Mouse (Mus musculus) cerebellum, adult (tissue): ENCODE measurements around the gene Ero1l.

Experiments used
- ATAC-seq: cut with Nextera tagmentation; 2 replicates; pipeline ENCODE4 v1.9.2; 2017; ENCODE audit warnings: mild to moderate bottlenecking, moderate library complexity, mixed read lengths; ENCODE audit not compliant: insufficient number of reproducible peaks, low FRiP score, low TSS enrichment

Gene Ero1l

DNA sequence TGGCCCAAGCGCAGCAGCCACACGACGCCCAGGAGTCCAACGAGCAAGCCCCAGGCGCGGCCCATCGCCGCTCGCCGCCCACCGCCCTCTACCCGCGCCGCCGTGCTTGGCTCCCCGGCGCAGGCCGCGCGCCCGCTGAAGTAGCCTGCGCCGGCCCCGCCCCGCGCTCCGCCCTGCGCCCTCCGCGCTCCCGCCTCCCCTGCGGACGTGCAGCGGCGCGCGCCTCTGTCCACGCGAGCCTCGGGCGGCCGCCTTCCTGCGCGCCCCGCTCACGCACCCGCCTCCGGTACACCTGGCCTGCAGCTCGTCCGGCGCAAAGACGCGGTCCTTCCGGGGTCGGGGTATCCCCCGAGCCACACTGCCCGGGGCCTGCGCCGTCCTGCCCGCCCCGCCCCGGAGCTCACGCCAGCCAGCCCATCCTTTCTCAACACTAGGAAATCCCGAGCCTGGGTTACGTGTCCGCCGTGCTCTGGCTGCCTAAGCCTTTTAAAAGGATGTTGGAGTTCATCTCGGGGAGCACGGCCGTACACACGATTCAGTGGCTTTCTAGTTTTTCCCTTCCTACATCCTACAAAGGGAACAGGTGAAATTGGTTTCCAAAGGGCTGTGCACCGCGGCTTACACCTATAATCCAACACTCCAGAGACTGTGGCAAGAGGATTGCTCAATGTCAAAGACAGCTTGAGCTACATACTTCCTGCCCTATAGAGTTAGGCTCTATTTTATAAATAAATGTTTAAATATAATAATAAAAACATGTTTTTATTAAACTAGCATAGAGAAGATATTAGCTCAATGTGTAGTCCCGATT lies at the start of gene Ero1l:
Ero1l (minus strand) TSS at position 346 of the 811 bp plus-strand sequence.
- ATAC-seq = peak; percentile 96

DNA sequence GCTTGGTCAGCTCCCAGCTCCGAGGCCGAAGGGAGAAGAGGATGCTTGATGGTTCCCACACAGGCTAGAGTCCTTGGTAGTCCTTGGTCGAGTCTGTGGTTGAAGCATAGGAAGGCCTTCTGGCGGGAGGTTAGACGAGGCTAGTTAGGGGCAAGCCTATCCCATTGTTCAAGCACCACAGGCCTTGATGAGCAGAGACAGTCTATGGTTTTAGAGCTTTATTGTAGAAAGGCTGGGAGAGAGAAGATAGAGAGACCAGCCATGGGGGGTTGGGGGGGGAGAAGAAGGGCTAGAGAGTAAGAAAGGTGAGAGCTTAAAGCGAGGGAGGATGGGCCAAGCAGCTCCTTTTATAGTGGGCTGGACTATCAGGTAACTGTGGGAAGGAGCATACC lies 46.6 kb upstream of the Ero1l start:
- ATAC-seq = no peak

DNA sequence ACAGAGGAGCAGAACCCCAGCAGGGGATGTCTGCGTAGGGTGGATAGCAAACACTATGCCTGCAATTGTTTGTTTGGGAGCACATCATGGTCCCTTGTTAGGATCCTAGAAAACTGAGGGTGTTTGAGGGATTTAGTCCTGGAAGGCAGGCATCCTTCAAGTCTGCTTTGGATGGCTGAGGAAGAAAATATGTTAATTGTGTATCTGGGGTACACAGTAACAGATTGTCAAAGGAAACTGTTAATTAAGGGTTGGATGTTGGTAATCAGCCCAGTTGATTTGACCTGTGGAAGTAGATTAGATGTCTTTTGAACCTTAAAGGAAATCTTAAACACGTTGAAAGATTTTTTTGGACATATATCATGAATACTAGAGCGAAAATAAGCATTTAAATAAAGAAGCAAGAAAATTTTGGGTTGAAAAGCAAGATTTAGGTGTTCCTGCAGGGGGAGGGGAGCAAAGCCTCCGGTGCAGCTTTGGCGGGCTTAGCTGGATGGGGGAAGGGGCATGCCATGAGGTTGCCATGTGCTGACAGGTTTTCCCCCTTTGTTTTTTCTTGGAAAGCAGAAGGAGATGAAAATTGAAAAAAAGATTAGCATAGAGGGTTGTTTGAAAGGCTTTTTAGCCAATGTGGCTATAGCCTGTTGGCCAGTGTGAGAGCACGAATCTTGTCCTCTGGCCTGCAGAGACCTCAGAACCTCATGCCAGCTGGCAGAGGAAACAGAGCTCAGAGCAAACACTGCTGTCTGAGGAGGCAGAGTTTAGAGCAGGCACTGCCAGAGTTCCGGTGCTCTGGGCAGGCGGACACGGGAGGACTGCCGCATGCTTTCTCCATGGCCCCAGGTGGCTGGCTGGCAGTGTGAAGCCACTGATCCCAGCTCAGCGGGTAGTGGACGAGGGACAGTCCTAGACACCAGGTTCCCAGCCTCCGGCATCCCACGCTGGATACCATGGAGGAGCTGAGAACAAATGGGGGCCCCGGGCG lies 45.9 kb upstream of the Ero1l start:
- ATAC-seq = peak; percentile 97

DNA sequence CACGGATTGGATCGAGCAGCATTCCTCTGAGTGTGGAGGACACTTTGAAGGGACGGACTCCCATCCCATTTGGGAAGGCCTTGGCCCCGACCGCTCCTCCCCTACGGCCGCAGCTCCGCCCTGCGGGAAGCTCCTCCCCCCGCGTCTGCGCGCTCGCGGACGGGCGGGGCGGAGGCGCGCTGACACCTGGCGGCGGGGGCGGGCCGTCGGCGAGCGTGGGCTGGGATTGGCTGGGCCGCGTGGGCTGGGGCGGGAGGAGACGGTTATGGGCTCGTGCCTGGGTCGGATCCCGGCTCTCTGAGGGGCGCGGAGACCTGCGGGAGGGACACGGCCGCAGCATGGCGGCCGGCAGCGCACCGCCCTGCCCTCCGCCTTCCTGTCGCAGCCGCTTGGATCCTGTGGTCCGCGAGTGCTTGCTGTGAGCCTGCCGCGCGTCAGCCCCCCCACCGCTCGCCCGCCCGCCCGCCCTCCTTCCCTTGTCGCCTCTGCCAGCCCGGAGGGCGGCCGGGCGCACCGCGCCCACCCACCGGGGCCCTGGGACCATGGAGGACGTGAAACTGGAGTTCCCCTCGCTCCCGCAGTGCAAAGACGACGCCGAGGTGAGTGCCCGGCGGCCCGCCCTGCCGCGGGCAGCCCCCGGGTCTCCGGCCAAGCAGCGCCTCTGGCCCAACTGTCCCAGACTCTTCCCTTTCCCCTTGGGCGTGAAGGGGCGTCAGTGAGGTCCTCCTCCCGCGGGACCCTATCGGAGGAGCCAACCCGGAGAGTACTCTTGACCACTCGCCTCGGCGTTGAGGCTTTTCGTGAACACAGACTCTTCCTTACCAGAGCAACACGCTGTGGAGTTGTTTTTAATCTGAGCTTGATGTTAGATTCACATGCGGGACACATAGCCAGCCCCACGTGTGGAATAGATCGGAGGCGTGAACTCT lies 32.6 kb upstream of the Ero1l start, which contains the start of gene Styx:
Styx (plus strand) TSS at position 163 of the 929 bp plus-strand sequence.
- peak; percentile 97 for ATAC-seq

DNA sequence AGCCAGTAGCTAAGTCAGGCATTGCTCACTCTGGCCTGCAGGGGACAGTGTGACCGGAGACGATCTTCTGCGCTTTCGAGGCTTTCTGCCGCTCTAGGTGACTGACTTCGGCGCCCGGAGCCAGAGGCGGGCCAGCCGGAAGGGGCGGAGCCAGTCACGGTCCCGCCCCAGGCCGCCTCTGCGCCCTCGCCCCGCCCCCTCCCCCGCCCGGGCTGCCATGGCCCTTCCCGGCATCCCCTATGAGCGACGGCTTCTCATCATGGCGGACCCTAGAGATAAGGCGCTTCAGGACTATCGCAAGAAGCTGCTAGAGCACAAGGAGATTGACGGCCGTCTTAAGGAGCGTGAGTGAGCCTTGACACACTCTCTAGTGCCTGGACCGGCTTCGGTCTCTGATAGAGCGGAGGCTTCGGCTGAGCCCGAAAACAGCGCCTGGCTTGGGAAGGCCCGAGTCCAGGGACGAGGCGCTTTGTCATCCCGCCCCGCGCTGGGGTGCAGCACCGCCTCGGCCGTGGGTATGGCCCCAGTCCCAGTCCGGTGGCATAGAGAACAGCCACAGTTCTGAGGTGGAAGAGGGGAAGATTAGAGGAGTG lies 11.1 kb upstream of the Ero1l start, which contains the start of gene Psmc6:
Psmc6 (plus strand) TSS at position 200 of the 593 bp plus-strand sequence.
- peak; percentile 97 for ATAC-seq

DNA sequence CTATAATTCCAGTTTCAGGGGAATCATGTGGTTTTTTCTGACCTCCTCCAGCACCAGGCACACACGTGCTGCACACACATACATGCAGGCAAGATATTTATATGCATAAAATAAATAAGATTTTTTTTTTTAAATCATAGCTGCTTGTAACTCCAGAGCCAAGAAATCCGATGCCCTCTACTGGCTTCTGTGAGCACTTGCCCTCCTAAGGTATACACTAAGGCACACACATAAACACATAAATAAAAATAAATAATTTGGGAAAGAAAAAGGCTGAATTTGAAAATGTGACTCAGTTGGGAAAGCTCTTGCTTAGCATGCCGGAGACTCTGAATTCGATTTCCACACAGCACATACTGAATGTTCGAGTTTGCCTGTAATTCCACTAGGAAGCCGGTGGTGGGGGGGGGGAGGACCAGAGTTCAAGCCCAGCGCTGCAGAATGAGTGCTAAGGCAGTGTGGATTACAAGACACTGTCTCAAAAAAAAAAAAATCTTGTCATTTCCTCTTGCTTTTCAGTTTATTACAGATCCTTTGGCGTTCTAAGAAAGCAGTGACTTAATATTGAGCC lies 10.5 kb upstream of the Ero1l start:
- peak; percentile 60 for ATAC-seq

DNA sequence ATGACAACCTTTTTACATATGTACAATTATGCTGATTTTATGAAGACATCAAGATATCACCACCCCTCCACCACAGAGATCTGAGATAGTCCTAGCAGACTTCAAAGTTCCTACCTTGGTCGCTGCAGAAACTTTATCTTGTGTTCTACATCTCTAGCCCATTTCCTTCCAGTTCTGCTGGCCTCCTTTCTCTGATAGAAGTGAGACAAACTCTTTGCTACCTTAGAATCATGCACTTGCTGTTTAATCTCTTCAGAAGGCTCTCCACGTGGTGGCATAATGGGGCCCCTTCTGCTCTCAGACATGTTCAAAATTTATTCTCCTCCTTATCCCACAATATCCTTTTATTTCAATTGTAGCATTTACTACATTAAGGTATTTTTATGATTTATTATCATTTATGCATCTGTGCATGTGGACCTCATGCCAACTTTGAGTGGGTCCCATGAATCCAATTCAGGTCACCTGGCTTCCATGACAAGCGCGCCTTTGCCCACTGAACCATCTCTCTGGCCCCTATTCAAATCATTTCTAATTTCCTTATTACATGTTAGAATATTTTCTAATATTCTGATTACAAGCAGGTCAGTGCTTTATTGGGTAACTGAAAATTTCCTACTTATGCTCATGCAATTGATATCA lies 9.6 kb upstream of the Ero1l start:
- no peak for ATAC-seq

DNA sequence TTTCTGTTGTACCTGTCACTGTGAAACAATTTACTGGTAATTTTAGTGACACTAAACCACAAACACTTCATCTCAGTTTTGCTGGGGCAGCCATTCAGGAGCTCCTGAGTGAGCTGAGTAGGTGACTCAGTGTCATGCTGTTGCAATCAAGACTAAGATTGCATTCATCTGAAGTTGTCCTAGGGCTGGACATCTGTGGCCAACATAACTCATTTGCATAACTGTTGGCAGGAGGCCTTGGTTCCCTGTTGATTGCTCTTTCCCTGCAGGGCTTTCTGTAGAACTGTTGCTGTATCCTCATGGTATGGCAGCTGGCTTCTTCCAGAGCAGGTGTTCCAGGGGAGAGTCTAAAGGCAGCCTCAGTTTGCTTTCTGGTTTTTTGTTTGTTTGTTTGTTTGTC lies 6.9 kb upstream of the Ero1l start:
- ATAC-seq = no peak

DNA sequence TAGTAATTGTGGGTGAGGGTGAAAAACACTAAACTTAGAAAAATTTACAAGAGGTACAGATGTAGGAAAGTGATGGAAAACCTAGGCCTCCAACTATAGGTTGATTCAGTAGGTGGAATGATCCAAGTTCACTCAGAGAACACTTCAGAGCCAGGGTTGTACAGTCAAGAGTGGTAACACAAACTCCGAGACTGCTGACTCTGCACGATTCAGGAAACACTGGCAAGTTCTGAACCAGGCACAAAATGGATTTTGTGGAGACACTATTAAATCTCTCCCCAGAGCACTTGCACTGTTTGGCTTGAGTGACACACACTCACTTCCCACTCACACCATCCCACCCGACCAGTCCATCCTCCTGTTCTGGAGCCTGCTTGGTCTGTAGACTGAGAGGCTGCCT lies 4.7 kb upstream of the Ero1l start:
- no peak for ATAC-seq

DNA sequence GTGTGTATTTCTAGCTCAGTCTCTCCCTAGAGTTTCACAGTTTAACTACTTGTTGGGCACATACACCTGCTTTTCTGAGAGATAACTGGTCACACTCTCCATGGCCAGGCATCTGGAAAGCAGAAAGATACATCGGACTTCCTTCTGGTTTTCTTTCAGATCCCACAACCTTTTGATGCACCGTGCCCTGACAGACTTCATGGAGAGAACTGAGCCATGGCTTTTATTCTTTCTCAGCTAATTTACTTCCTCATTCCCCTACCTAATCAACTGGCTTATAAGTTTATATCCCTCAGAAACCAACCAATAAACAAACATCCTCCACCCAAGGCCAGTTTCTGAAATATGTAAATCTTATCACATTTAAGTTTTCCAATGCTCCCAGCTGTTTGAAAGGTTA lies 3.9 kb upstream of the Ero1l start:
- no peak for ATAC-seq

DNA sequence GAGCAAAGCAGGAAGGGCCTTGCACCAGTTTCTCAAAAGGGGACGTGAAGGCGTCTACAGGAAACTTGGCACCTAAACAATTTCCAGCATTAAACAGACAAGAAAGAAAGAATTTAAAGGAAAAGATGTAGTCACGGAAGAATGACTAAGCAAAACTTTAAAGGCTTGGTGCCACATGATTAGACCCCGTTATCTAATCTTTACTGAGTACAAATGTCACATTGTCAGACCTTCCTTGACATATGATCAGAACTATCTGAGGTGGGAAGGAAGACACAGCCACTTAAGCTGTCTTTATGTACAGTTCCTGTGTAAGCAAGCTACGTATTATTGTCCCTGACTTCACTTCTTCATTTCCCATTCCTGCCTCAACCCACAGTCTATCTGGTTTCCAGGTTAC lies 3.1 kb upstream of the Ero1l start:
- ATAC-seq = no peak

DNA sequence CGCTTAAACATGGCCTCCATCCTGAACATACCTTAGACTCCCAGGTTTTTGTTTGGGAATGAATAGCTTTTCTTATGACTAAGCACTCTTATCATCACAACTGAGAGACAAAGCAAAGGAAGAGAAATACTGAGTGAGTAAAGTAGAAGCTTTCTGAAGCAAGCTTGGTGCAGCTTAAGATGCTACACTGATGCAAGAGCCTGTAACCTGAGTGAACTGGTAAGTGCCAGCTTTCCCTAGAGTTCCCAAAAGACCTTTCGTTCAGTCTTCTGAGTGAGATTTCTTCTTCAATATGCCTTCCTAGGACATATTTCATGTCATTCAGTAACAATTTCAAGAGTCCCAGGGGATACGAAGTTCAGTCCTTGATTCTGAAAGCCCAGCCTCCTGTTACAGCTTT lies 2.5 kb upstream of the Ero1l start:
- no peak for ATAC-seq

DNA sequence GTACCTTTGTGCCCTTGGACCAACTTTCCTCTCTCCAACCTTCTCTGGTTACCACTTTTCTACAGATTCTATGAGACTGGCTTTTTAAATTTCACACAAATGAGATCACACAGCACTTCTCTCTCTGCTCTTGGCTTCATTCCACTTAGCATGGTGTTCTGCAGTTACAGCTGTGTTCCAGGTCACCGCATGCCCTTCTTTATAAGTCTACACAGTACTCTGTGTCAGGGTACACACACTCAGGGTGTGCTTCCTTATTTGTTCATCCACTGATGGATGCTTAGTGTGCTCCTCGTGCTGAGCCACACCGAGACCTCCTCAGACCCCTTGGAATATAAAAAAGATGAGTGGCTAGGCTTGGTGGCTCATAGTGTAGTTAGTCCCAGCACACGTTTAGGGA lies 1.5 kb upstream of the Ero1l start:
- ATAC-seq = no peak

DNA sequence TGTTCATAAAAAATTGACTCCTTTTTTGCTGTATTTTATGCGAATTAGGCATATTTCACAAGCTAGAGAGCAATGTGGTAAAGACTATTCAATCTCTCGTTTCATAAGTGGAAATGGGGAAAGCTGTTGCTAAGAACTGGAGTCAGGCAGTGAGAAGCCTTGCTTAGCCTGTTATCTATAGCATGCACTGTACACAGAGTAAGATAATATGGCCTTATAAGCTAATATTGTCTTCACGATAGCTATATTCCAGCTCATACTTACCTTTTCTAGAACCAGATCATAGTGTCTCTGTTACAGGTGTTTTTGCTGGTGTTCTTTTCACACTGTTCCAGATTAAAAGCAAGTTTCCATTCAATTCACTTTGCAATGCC lies 653 bp upstream of the Ero1l start:
- ATAC-seq = no peak

DNA sequence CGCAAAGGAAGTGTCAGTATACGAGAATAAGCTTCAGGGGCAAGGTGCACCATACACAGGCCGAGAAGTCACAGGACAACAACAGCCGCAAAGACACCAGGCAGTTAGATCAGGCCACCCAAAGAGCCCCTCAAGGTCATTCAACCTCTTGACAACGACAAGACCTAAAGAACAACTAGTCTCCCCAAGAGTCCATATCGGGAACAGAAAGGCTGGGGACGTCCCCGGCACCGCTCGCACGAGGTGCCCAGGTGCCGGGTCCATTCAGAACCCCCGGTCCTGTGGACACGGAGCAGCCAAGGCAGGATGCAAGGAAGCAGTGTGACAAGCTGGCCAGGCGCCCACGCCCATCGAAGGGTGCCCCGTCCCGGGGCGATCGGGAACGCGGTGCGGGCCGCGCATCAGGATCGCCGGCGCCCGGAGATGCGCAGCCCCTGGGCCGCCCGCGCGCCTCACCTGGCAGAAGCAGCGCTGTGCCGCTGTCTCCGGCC lies 605 bp downstream of the Ero1l start:
- ATAC-seq = peak; percentile 16

DNA sequence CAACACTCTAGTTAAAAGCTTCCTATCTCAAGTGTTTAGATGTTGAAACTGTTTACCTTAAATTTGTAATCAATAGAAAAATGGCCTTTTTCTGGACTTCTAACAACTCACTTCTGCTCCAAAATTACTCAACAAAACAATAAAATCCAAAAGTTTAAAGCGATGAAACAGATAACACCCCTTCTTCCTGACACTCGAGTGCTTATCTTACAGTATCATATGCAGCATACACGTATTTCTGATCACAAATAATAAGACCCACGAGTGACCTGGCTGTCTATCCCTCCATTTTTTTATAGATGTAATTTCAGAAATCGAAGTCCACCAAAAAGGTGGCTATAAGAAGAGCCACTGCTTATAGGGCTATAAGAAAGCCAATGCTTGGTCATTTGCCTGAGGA lies 1.6 kb downstream of the Ero1l start:
- ATAC-seq = no peak

DNA sequence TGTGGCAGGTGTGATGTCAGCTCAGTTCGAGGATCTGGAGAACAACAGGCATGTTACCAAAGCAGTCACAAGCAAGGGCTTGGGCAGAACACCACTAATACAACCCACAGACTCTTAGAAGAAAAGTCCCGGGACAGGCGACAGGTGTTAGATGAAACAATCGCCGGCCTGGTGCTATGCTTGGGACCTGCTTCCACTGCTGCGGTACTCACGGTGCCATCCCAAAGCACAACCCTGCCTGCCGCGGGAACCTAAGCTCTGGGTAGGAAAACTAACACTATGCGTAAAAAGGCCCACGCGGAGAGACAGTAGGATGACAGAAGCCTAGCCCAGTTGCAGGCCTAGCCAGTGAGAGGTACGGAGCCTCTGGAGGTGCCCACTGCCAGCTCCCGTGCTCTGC lies 8.5 kb downstream of the Ero1l start:
- no peak for ATAC-seq

DNA sequence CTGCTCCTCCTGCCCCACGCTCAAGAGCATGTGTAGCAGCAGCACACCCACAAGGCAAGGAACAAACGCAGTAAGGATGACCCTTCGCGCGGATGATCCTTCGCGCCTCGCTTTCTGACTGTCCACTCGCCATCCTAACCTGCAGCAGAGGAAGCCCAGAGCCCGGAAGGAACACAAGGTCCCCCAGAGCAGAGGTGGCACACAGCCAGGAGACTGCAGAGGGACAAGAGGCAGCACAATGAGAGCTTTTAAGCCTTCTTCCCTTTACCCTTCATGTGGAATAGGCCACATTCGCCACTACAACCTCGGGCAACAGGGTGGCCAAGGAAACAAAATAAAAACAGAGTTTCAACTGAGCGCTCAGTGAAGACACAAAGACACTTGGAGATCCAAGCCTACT lies 8.9 kb downstream of the Ero1l start:
- ATAC-seq = no peak
